Mouse (Mus musculus) spleen, adult 2 months (tissue): ENCODE data around the gene Kcnn3.

Source experiments
- CTCF ChIP-seq: fragments of 200-500 bp; IDR thresholded peaks from 2 replicates; pipeline ENCODE4 v1.5.1; 2011; ENCODE audit warnings: mild to moderate bottlenecking, inconsistent platforms; ENCODE audit not compliant: insufficient read depth, insufficient read length, insufficient replicate concordance; ENCODE audit errors: extremely low read depth
- POLR2A ChIP-seq: fragments of 200-500 bp; IDR thresholded peaks from 2 replicates; pipeline ENCODE4 v1.6.1; 2011; ENCODE audit warnings: low read depth, low read length, inconsistent platforms

DNA sequence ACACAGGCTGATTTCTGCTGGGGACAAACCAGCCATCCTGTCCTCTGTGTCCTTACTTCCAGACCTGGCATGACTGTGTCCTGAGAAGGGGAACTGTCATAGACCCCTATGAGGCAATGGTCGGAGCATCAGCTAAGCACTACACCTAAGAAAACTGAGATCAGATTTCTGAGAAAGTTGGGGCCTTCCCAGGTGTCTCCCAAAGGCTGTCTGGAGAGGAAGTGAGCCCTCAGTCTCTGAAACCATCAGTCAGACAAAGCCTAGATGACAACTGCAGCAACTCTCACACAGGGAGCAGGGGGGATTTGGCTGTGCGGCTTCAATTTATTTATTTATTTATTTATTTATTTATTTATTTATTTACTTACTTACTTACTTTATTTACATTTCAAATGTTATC, 34.6 kb downstream of the Kcnn3 start:
- TF ChIP-seq POLR2A (no peak), CTCF (no peak)
